Mouse (Mus musculus) lung, adult 2 months (tissue): Measurements from ENCODE around the gene Arhgef9. TPM values are rescaled to one million over a fixed set of nuclear protein-coding genes. Genes with fewer than 3 reads are reported as not detected.
A peak's percentile ranks its signal among the peaks of the same experiment; 100 is the strongest.

Experiments
- DNase-seq: peaks from one replicate; pipeline ENCODE4 v3.0.0; 2022
- H3K4me1 ChIP-seq: fragments of 200-500 bp; 2 replicates; pipeline ENCODE4 v1.6.1; 2011; ENCODE audit warnings: low read length; ENCODE audit not compliant: control insufficient read depth, insufficient read depth
- H3K4me3 ChIP-seq: fragments of 200-500 bp; replicated peaks from 2 replicates; pipeline ENCODE3; 2011; ENCODE audit warnings: low read depth, mild to moderate bottlenecking, control low read depth, low read length; ENCODE audit errors: extremely low read depth
- CTCF ChIP-seq: fragments of 200-500 bp; IDR thresholded peaks from 2 replicates; pipeline ENCODE4 v1.5.1; 2011; ENCODE audit warnings: mild to moderate bottlenecking, low read length, control low read depth; ENCODE audit not compliant: insufficient read depth
- POLR2A ChIP-seq: fragments of 200-500 bp; IDR thresholded peaks from 2 replicates; pipeline ENCODE4 v1.6.1; 2011; ENCODE audit warnings: low read depth, mild to moderate bottlenecking, control low read depth, low read length, borderline replicate concordance; ENCODE audit errors: extremely low read depth
- WGBS: fragments of 180-500 bp; shearing (Covaris S2); methylation state at CpG from one replicate; pipeline ENCODE4 v1.1.7; 2018; 5-methylcytosine and 5-hydroxymethylcytosine counted together
- polyA plus RNA-seq: library from polyadenylated mRNA; depleted of rRNA; stranded (reverse); fragments of >200 nt; gene quantifications from 2 replicates; pipeline ENCODE4 v1.2.3, GENCODE M21; 2012; rRNA removed

Gene Arhgef9
- polyA plus RNA-seq, result 1.8 and 2.4 TPM in 2 replicates

- TF ChIP-seq CTCF (no peak), POLR2A (no peak)
- Histone ChIP-seq H3K4me3 (peak within 1 kb of the TSS; percentile 66), H3K4me1 (no peaks in the 10 kb centered on the region; the same call in 1 of the 2 replicates)
- 23% methylated on average over 24 of the region's 24 CpGs for WGBS
- no peak for DNase-seq
Measured at GRCm38 (mm10) chrX:95196104-95196919, at the start of gene Arhgef9. Arhgef9 (minus strand) TSS chrX:95196856.

GRCm38 (mm10) chrX:95238896-95239295, 42.2 kb upstream of the Arhgef9 start:
- no peaks in the 10 kb centered on the region for H3K4me1 ChIP-seq
- no peak for DNase-seq
- TF ChIP-seq POLR2A, result no peak
- TF ChIP-seq CTCF, result no peak
- no peak overlapping the region for H3K4me3 ChIP-seq

GRCm38 (mm10) chrX:95195363-95196103, 1.1 kb downstream of the Arhgef9 start:
- Histone ChIP-seq H3K4me3 (no peak overlapping the region), H3K4me1 (no peaks in the 10 kb centered on the region; the same call in 1 of the 2 replicates)
- WGBS, result 39% methylated on average over 3 of the region's 3 CpGs
- no peak for DNase-seq
- TF ChIP-seq POLR2A, result no peak
- no peak for TF ChIP-seq CTCF

GRCm38 (mm10) chrX:95175978-95176377, 20.7 kb downstream of the Arhgef9 start:
- Histone ChIP-seq H3K4me3 (no peak overlapping the region), H3K4me1 (no peaks in the 10 kb centered on the region)
- 16% methylated on average over 3 of the region's 3 CpGs for WGBS
- DNase-seq, result peak; percentile 12
- TF ChIP-seq POLR2A (no peak), CTCF (peak; percentile 35)

- peak; percentile 43 for DNase-seq
- Histone ChIP-seq H3K4me3 (peak overlapping the region; percentile 77), H3K4me1 (no peaks in the 10 kb centered on the region)
- TF ChIP-seq CTCF (no peak), POLR2A (peak; percentile 50; the same call in 1 of the 2 replicates)
- WGBS, result 24% methylated on average over 16 of the region's 16 CpGs
Measured at GRCm38 (mm10) chrX:95166317-95166716, 30.3 kb downstream of the Arhgef9 start.

GRCm38 (mm10) chrX:95165671-95166127, 31.0 kb downstream of the Arhgef9 start:
- no peaks in the 10 kb centered on the region for H3K4me1 ChIP-seq
- no peak for DNase-seq
- TF ChIP-seq POLR2A (no peak), CTCF (no peak)

GRCm38 (mm10) chrX:95164140-95164539, 32.5 kb downstream of the Arhgef9 start:
- 52% methylated on average over 6 of the region's 6 CpGs for WGBS
- TF ChIP-seq POLR2A (no peak), CTCF (no peak)

More at GRCm38 (mm10) chrX:95165671-95166127, 31.0 kb downstream of the Arhgef9 start:
- peak overlapping the region; percentile 77 for H3K4me3 ChIP-seq
- WGBS, result 37% methylated on average over 9 of the region's 9 CpGs

GRCm38 (mm10) chrX:95163452-95163851, 33.2 kb downstream of the Arhgef9 start:
- TF ChIP-seq POLR2A, result no peak
- TF ChIP-seq CTCF, result no peak
- Histone ChIP-seq H3K4me1 (no peaks in the 10 kb centered on the region), H3K4me3 (no peak overlapping the region)
- DNase-seq, result no peak

More at GRCm38 (mm10) chrX:95164140-95164539, 32.5 kb downstream of the Arhgef9 start:
- no peak for DNase-seq
- Histone ChIP-seq H3K4me1 (no peaks in the 10 kb centered on the region), H3K4me3 (no peak overlapping the region)

- WGBS, result 57% methylated on average over 9 of the region's 9 CpGs
Measured at GRCm38 (mm10) chrX:95156833-95157386, 39.7 kb downstream of the Arhgef9 start.

More at GRCm38 (mm10) chrX:95156833-95157386, 39.7 kb downstream of the Arhgef9 start:
- Histone ChIP-seq H3K4me1 (no peaks in the 10 kb centered on the region), H3K4me3 (no peak overlapping the region)
- TF ChIP-seq CTCF (no peak), POLR2A (no peak)
- no peak for DNase-seq
